Mouse (Mus musculus): ENCODE measurements around the gene Wfdc1.

- no peak for TF ChIP-seq CTCF (IDR thresholded peaks at IDR 0.05; ENCODE audit: borderline replicate concordance, control insufficient read depth, extremely low read depth, insufficient read depth, low read length, poor library complexity)
- no peak for TF ChIP-seq POLR2A (IDR thresholded peaks at IDR 0.05; ENCODE audit: control insufficient read depth, extremely low read depth, insufficient read depth, low read length, poor library complexity)
These were observed 49.1 kb downstream of the Wfdc1 start for GRCm38 (mm10) chr8:119715221-119715620.

All from thymus, adult 2 months (tissue).